ENCODE assay signal across 15 mouse cellular contexts in genomic region chr17:72733006-72733405, GRCm38 (mm10).
"Had no signal": no experiment of that assay in that cellular context is flagged by ENCODE, and none has a peak within 500 bp of the region (broad histone marks: within the 10 kb centered on the region; RNA-seq: fewer than 3 reads in every experiment).

No protein-coding gene starts in this region.

- H3K4me2 ChIP-seq: limb, embryonic 12.5 days; limb, embryonic 15.5 days; liver, embryonic 11.5 days; lung, embryonic 14.5 days; midbrain, embryonic 12.5 days had no signal

- H3K9me3 ChIP-seq: limb, embryonic 12.5 days; limb, embryonic 15.5 days; midbrain, embryonic 12.5 days had no signal

- DNase-seq: kidney, postnatal 14 days; kidney, postnatal 4 days; left cerebral cortex, postnatal 4 days; liver, postnatal 0 days; lung, embryonic 14.5 days; thymus, adult 18-20 months; thymus, postnatal 36 days had no signal

- H3K36me3 ChIP-seq: limb, embryonic 12.5 days; limb, embryonic 15.5 days; midbrain, embryonic 12.5 days had no signal

- H3K9ac ChIP-seq: limb, embryonic 12.5 days; limb, embryonic 15.5 days; liver, embryonic 14.5 days; liver, postnatal 0 days; lung, embryonic 14.5 days; midbrain, embryonic 12.5 days had no signal

- H3K27me3 ChIP-seq: limb, embryonic 12.5 days; limb, embryonic 15.5 days; midbrain, embryonic 12.5 days had no signal

- H3K4me1 ChIP-seq: limb, embryonic 12.5 days; limb, embryonic 15.5 days had no signal

- H3K4me3 ChIP-seq: limb, embryonic 12.5 days; limb, embryonic 15.5 days; midbrain, embryonic 12.5 days had no signal

- H3K27ac ChIP-seq: limb, embryonic 12.5 days; limb, embryonic 15.5 days; liver, embryonic 14.5 days; macrophage; midbrain, embryonic 12.5 days had no signal

- ATAC-seq: liver, postnatal 0 days; lung, postnatal 0 days; midbrain, embryonic 16.5 days had no signal
